Mouse (Mus musculus) embryonic stem cell, embryonic (primary cell): ENCODE measurements around the gene Drosha.

ENCODE experiments used
- CTCF ChIA-PET, 4 experiments: fragments of 300-600 bp in 2 of 4; fragments of 350-600 bp in 2 of 4; sonication (Branson Sonifier 250); formaldehyde crosslinking; loops; one replicate each; lab custom pipeline; 2022; ENCODE audit warnings: inconsistent platforms in 2 of 4; lab: Charles Lee
- POLR2A ChIA-PET, 4 experiments: fragments of 300-600 bp in 2 of 4; fragments of 350-600 bp in 2 of 4; sonication (Branson Sonifier 250); formaldehyde crosslinking; loops; one replicate each; lab custom pipeline; 2022; ENCODE audit warnings: antibody characterized with exemption in 4 of 4, inconsistent platforms in 1 of 4; lab: Charles Lee

Gene Drosha

GRCm38 (mm10) chr15:12824197-12824952 lies at the start of gene Drosha, which contains the start of gene 6030458C11Rik:
Drosha (plus strand) TSS chr15:12824815.
6030458C11Rik (minus strand) TSS chr15:12824649.
- ChIA-PET POLR2A (interaction anchor here in 3 of 4 experiments (0.6 to 3.7 kb wide), 20 partner anchors 7 to 837 kb away, joined by 3 to 20 read pairs (median 4); no protein-coding TSS in a partner anchor), CTCF (interaction anchor here in 2 of 4 experiments (0.6 to 0.8 kb wide), 2 partner anchors 12 to 18 kb away, joined by 3 to 7 read pairs; no protein-coding TSS in a partner anchor)

- ChIA-PET POLR2A (interaction anchor here in 1 of 4 experiments (0.7 kb wide), 1 partner anchor 597 kb away, joined by 5 read pairs; no protein-coding TSS in a partner anchor), CTCF (interaction anchor here in 2 of 4 experiments (0.5 to 0.7 kb wide), 5 partner anchors 406 to 745 kb away, joined by 3 to 7 read pairs (median 4); no protein-coding TSS in a partner anchor)
These were observed 43.3 kb upstream of the Drosha start for GRCm38 (mm10) chr15:12781296-12781695.

DNA sequence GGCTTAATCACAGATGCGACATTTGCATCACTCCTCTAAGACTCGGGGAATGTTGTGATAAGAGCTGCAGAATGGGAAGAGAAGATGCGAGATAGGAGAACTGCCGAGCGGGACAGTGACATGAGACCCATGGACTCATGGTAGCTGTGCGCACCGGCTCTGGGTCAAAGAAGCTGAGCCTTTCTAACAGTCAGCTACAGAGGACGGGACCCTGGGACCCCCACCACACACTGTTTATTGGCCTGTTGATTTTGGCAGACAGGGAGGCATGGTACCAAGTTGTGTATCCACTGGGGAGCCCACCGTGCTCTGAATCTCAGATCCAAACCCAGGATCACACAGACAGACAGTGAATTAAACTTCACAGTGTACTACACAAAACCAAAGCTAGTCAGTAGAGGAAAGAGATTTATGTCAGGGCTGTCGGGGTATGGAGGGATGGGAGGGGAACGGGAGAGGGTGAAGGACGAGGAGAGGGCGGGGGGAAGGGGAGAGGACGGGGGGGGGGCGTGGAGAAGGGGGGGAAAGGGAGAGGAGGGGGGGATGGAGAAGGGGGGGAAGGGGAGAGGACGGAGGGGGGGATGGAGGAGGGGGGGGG lies 42.8 kb upstream of the Drosha start:
- POLR2A ChIA-PET = no interaction called here

GRCm38 (mm10) chr15:12788536-12788935 lies 36.1 kb upstream of the Drosha start:
- POLR2A ChIA-PET = no interaction called here
- CTCF ChIA-PET = interaction anchor here in 3 of 4 experiments (0.7 to 6.3 kb wide), 4 partner anchors 200 to 476 kb away, joined by 4 to 31 read pairs (median 7); no protein-coding TSS in a partner anchor

More for the DNA sequence above, 42.8 kb upstream of the Drosha start:
- CTCF ChIA-PET = interaction anchor here in 2 of 4 experiments (0.6 to 0.7 kb wide), 2 partner anchors 407 to 530 kb away, joined by 3 to 7 read pairs; no protein-coding TSS in a partner anchor

DNA sequence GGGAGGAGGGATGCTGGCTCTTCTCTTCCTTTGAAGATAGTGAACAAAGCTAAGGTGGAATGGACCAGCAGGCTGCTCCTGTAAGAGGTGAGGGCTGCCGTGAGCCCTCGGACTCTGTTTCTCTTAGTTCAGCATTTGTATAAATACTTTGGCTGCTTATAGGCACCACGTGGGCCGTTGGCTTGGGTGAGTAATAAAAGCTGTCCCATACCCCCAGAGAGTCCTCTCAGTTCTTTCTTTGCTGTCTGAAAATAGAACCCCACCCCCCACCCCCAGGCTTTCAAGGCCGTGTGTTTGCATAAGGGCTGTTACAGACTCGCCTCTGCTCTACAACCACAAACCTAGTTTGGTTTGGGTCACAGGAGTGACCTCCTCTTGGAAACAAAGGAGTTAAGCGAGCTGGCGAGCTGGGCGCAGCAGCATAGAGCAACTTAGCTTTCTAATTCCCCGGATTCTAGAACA lies 35.2 kb upstream of the Drosha start:
- ChIA-PET POLR2A (interaction anchor here in 2 of 4 experiments (0.6 to 1.5 kb wide), 3 partner anchors 12 to 208 kb away, joined by 3 to 5 read pairs (median 4); no protein-coding TSS in a partner anchor), CTCF (interaction anchor here (0.5 to 6.3 kb wide), 17 partner anchors 37 to 833 kb away, joined by 3 to 31 read pairs (median 4); no protein-coding TSS in a partner anchor)

- POLR2A ChIA-PET = interaction anchor here in 1 of 4 experiments (0.6 kb wide), 1 partner anchor 192 kb away, joined by 4 read pairs; no protein-coding TSS in a partner anchor
- CTCF ChIA-PET = interaction anchor here in 3 of 4 experiments (0.8 to 3.9 kb wide), 4 partner anchors 208 to 419 kb away, joined by 3 to 17 read pairs (median 6); no protein-coding TSS in a partner anchor
These were observed 30.3 kb upstream of the Drosha start for GRCm38 (mm10) chr15:12794311-12794710.

DNA sequence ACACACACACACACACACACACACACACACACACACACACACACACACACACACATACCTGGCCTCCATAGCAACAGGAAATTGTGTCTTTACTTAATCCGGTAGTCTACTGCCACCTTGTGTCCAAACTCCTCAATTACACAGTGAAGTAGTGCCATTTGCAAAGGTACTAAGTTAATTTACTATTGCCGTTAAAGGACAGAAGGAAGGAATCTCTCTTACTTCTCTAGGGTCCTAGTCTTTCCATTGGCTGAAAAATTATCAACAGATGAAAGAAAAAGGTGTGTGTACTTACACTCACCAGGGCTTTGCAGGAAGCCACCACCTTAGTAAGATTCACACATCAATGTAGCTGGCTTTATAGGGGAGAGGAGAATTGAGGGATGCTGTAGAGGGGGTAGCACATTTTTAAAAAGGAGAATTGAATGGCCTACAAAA lies 29.1 kb upstream of the Drosha start:
- POLR2A ChIA-PET = no interaction called here
- CTCF ChIA-PET = interaction anchor here (0.7 to 3.9 kb wide), 7 partner anchors 199 to 623 kb away, joined by 3 to 17 read pairs (median 4); no protein-coding TSS in a partner anchor

DNA sequence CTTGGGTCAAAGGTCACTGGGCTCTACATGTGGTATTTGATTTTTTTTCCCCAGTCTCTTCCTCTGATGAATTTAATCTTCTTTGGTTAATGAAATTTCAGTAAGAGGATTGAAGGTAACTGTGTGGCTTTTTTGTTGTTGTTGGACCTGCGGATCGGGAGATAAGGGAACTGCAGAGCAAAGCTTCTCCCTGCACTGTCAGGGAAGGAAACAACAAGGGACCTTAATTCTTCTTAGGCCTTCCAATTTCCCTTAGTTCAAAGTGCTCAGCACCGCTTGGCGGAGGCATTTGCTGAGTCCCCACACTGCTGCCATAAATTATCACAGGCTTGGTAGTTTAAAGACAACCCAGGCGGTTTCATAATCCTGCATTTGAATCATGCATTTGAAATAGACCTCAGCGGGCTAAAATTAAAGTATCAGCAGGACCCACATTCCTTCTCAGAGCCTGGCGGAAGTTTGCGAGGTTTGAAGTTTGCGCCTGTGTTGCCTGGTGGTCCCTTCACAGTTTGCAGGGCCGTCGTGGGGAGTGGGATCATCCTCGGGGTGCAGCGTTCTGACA lies 28.6 kb upstream of the Drosha start:
- POLR2A ChIA-PET = no interaction called here
- CTCF ChIA-PET = interaction anchor here (0.7 to 3.9 kb wide), 7 partner anchors 200 to 624 kb away, joined by 3 to 17 read pairs (median 4); no protein-coding TSS in a partner anchor

DNA sequence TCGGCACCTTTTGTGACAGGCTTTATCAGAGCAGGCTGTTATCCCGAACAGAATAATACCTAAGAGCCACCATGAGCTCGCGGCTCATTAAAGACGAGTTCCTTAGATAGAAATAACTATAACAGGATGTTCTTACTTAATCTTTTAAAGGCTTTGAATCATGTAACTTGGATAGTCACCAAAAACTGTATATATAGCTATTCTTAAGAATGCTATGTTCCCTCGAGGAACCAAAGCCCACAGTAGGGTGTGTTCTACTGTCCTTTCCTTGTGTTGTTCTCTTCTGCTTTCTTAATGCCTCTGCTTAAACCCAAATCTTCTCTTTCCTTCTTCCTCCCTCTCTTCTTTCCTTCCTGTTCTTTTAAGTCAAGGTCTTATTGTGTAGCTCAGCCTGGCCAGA lies 26.6 kb upstream of the Drosha start:
- ChIA-PET CTCF (interaction anchor here in 2 of 4 experiments (1.0 to 2.7 kb wide), 4 partner anchors 212 to 423 kb away, joined by 3 to 7 read pairs (median 5); no protein-coding TSS in a partner anchor), POLR2A (no interaction called here)

DNA sequence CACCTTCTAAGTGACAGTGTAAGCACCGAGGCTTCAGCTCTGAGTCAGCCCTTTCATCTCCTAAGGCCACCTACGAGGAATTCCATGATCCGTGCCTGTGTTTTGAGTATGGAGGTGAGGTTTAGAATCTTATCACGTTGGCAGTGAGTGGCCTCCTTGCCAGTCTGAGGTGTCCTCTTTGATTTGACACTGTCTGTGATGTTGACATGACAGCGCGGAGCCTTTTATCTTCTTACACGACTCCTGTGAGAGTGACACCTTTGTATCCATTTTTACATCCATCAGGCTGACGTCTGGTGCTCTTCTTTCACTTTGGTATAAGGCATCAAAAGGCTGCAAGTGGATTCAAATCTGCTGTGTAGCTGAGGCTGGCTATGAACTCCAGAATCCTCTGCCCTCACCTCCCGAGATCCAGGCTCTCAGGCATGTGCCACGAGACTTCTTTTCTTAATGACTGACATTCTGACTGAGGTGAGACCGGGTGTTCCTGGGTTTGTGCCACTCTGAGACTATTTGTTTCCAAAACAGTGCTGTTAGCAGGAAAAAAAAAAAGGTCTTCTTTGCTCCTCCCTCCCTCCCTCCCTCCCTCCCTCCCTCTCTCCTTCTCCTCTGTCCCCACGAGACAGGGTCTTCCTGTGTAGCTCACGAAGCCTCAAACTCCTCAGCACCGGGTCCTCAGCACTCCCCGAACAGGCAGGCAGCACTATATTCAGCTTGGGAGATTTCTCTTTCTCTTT lies 24.0 kb upstream of the Drosha start:
- ChIA-PET CTCF (interaction anchor here in 1 of 4 experiments (0.6 to 1.0 kb wide), 3 partner anchors 221 to 574 kb away, joined by 3 to 6 read pairs (median 4); no protein-coding TSS in a partner anchor), POLR2A (interaction anchor here in 2 of 4 experiments (0.6 to 1.0 kb wide), 3 partner anchors 11 to 215 kb away, joined by 3 read pairs; no protein-coding TSS in a partner anchor)

GRCm38 (mm10) chr15:12801142-12801506 lies 23.5 kb upstream of the Drosha start:
- POLR2A ChIA-PET = interaction anchor here in 1 of 4 experiments (0.6 to 1.0 kb wide), 2 partner anchors 11 to 215 kb away, joined by 3 read pairs; no protein-coding TSS in a partner anchor
- CTCF ChIA-PET = interaction anchor here in 1 of 4 experiments (0.6 kb wide), 2 partner anchors 431 to 575 kb away, joined by 4 to 6 read pairs; no protein-coding TSS in a partner anchor

DNA sequence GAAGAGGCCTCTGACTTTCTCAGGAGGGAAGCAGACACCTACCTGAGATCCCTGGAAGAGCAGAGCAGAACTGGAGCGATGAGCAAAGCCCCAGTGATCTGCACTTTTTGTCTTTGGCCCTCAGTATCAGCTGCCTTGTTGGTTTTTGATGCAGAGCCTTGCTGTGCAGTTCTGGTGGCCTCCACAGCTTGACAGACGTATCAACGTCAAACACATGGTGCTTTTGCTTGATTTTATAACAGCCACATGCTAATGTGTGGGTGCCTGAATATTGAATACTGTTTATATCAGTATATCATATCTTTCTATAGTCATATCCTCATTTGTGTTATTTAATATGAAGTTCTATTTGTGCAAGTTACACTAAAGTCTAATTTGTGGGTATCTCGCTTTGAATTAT lies 19.5 kb upstream of the Drosha start:
- POLR2A ChIA-PET = interaction anchor here in 3 of 4 experiments (0.6 to 2.6 kb wide), 4 partner anchors 9 to 380 kb away, joined by 3 to 10 read pairs (median 4); no protein-coding TSS in a partner anchor
- CTCF ChIA-PET = no interaction called here

- POLR2A ChIA-PET = interaction anchor here in 1 of 4 experiments (0.6 kb wide), 1 partner anchor 116 kb away, joined by 3 read pairs; no protein-coding TSS in a partner anchor
These were observed 17.5 kb upstream of the Drosha start for GRCm38 (mm10) chr15:12807088-12807487.

GRCm38 (mm10) chr15:12809305-12809704 lies 15.3 kb upstream of the Drosha start:
- ChIA-PET CTCF (no interaction called here), POLR2A (no interaction called here)

More at GRCm38 (mm10) chr15:12807088-12807487, 17.5 kb upstream of the Drosha start:
- CTCF ChIA-PET = no interaction called here

DNA sequence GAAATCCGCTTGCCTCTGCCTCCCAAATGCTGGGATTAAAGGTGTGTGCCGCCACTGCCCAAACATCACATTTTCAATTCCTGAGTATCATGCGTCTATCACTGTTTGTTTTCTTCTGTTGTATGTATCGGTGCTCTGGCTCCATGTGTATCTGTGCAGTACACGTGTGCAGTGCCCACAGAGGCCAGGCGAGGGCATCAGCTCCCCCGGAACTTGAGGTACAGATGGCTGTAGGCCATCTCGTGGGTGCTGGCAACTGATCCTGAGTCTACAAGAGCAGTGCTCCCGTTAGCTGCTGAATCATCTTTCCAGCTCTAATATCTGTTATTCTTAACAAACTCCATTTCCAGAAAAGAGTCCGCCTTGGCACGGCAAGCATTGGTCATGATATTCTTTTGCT lies 12.0 kb upstream of the Drosha start:
- ChIA-PET POLR2A (interaction anchor here in 3 of 4 experiments (0.6 to 2.3 kb wide), 4 partner anchors 9 to 25 kb away, joined by 3 to 7 read pairs (median 4); no protein-coding TSS in a partner anchor), CTCF (interaction anchor here in 1 of 4 experiments (1.1 kb wide), 1 partner anchor 226 kb away, joined by 4 read pairs; no protein-coding TSS in a partner anchor)

GRCm38 (mm10) chr15:12817592-12817991 lies 7.0 kb upstream of the Drosha start:
- ChIA-PET CTCF (no interaction called here), POLR2A (interaction anchor here in 2 of 4 experiments (0.6 to 4.3 kb wide), 2 partner anchors 9 to 697 kb away, joined by 3 to 20 read pairs; no protein-coding TSS in a partner anchor)
